Mouse (Mus musculus) limb, embryonic 14.5 days (tissue): ENCODE measurements around the gene Pkig. TPM values are rescaled to one million over a fixed set of nuclear protein-coding genes. Genes with fewer than 3 reads are reported as not detected.

Experiments used
- ATAC-seq: fragments of 200-750 bp; cut with Nextera tagmentation; 2 replicates; pipeline ENCODE4 v1.8.0; 2017; ENCODE audit warnings: low read depth, moderate number of reproducible peaks, moderate TSS enrichment; ENCODE audit not compliant: low FRiP score
- DNase-seq: peaks from one replicate; pipeline ENCODE4 v3.0.0-alpha.2; 2015; ENCODE audit warnings: low spot score
- H3K27ac ChIP-seq: fragments of 300-500 bp; sonication (generic); replicated peaks from 2 replicates; pipeline ENCODE4 v1.5.1; 2014; ENCODE audit warnings: low read depth, mild to moderate bottlenecking, low read length, moderate library complexity, mixed read lengths
- H3K27me3 ChIP-seq: fragments of 300-500 bp; sonication (generic); 2 replicates; pipeline ENCODE4 v1.6.1; 2014; ENCODE audit warnings: low read length, mixed read lengths; ENCODE audit not compliant: control insufficient read depth, insufficient read depth
- H3K36me3 ChIP-seq: fragments of 300-500 bp; sonication (generic); 2 replicates; pipeline ENCODE4 v1.6.1; 2014; ENCODE audit warnings: mild to moderate bottlenecking, low read length, moderate library complexity, mixed read lengths; ENCODE audit not compliant: control insufficient read depth, insufficient read depth
- H3K4me1 ChIP-seq: fragments of 300-500 bp; sonication (generic); 2 replicates; pipeline ENCODE4 v1.6.1; 2014; ENCODE audit warnings: antibody characterized with exemption, low read length, mixed read lengths; ENCODE audit not compliant: control insufficient read depth, insufficient read depth
- H3K4me2 ChIP-seq: fragments of 300-500 bp; sonication (generic); replicated peaks from 2 replicates; pipeline ENCODE4 v1.6.1; 2014; ENCODE audit warnings: low read depth, mild to moderate bottlenecking, low read length, moderate library complexity; ENCODE audit not compliant: severe bottlenecking
- H3K4me3 ChIP-seq: fragments of 300-500 bp; sonication (generic); replicated peaks from 2 replicates; pipeline ENCODE4 v1.5.1; 2014; ENCODE audit warnings: low read length
- H3K9ac ChIP-seq: fragments of 300-500 bp; sonication (generic); 2 replicates; pipeline ENCODE4 v1.6.1; 2014; ENCODE audit warnings: mild to moderate bottlenecking, low read depth, low read length, moderate library complexity; ENCODE audit not compliant: severe bottlenecking
- H3K9me3 ChIP-seq: fragments of 300-500 bp; sonication (generic); 2 replicates; pipeline ENCODE4 v1.6.1; 2016; ENCODE audit warnings: low read length; ENCODE audit not compliant: control insufficient read depth
- POLR2A ChIP-seq: fragments of 200-500 bp; IDR thresholded peaks from 2 replicates; pipeline ENCODE4 v1.8.0; 2012; ENCODE audit warnings: inconsistent platforms, mild to moderate bottlenecking, moderate library complexity, borderline replicate concordance; ENCODE audit not compliant: insufficient read depth, insufficient read length; ENCODE audit errors: extremely low read depth
- WGBS: fragments of 180-500 bp; shearing (Covaris S2); extraction: QIAGEN DNeasy Blood & Tissue Kit; methylation state at CpG from one replicate; pipeline ENCODE4 v1.1.7; 2014; 5-methylcytosine and 5-hydroxymethylcytosine counted together
- polyA plus RNA-seq, 2 experiments: library from polyadenylated mRNA; depleted of rRNA in 1 of 2; stranded (reverse) in 1 of 2; unstranded in 1 of 2; fragments of >200 nt; fragmentation: Nextera tagmentation in 1 of 2; extraction: Ambion mirVana in 1 of 2; gene quantifications; 2 replicates each; pipeline versions ENCODE4 v1.2.1 to v1.2.3; 2012 to 2014

The Pkig gene
- polyA plus RNA-seq, 2 experiments, result 76.1 to 133 TPM

DNA sequence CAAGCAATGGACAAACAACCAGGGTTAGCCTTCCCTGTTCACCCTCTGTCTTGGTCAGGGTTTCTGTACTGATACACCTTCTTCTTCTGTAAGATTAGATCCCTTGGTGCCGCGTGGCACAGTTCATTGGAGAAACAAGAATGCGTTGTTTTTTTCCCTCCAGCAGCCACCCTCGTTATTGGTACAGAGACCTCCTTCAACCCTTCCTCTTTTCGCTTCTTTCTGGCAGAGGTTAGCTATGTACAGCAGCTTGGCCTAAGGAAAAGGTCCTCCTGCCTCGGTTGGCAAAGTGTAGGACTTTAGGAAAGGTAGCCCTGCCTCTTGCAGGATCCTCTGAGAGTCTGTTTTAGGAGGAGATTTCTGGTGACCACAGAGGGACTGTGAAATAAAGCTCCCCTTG, 102.4 kb downstream of the Pkig start:
- no peak overlapping the region for H3K4me3 ChIP-seq

DNA sequence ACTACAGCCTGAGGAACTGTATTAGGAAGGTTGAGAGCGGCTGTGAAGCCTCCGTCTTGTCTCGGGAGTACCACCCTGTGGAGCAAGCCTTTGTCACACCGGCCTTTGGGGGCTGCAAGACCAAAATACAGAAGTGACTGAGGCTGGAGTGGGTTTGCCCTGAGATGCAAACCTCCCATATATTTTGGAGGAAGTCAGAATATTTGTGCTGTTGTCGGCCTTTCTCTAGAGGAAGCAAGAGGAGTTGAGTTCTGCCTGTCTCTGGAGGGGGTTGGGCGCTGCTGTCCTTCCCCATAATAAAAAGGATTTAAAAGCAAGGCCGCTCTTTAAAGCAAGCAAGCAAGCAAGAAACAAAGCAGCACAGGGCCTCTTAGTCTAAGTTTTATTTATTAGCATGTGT, 103.2 kb downstream of the Pkig start:
- H3K27me3 ChIP-seq, result no peaks in the 10 kb centered on the region
- no peak overlapping the region for H3K4me3 ChIP-seq
- no peak for TF ChIP-seq POLR2A
- no peaks in the 10 kb centered on the region for H3K9me3 ChIP-seq
- no peak for ATAC-seq
- no peak overlapping the region for H3K27ac ChIP-seq
- DNase-seq, result no peak
- H3K4me2 ChIP-seq, result no peak overlapping the region
- no peaks in the 10 kb centered on the region for H3K36me3 ChIP-seq
- H3K4me1 ChIP-seq, result peaks cover 6% of the 10 kb centered on the region; the same call in 1 of the 2 replicates
- no peak overlapping the region for H3K9ac ChIP-seq
- WGBS, result 80% methylated on average over 7 of the region's 7 CpGs

More for the DNA sequence above, 102.4 kb downstream of the Pkig start:
- no peak for DNase-seq
- no peak overlapping the region for H3K9ac ChIP-seq
- TF ChIP-seq POLR2A, result no peak
- ATAC-seq, result no peak
- H3K4me2 ChIP-seq, result no peak overlapping the region
- H3K27ac ChIP-seq, result no peak overlapping the region
- 76% methylated on average over 6 of the region's 6 CpGs for WGBS
- peaks cover 14% of the 10 kb centered on the region; the same call in 1 of the 2 replicates for H3K4me1 ChIP-seq
- H3K27me3 ChIP-seq, result no peaks in the 10 kb centered on the region
- no peaks in the 10 kb centered on the region for H3K9me3 ChIP-seq
- H3K36me3 ChIP-seq, result no peaks in the 10 kb centered on the region

DNA sequence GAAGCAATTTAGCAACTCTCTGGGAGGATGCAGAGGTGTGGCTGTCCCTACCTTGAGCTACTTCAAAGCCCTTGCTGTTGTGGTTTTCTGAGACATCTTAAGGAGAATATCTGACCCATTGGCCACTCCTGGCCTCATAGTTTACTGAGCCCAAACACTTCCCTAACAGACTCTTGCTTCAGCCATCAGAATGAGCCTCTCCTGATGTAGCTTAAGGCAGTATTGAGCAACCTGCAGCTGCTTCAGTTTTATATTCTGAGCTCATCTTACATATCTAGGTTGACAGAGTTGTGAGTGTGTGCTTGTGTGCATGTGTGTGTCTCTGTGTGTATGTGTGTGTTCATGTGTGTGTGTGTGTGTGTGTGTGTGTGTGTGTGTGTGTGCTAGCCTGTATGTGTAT, 108.1 kb downstream of the Pkig start:
- no peaks in the 10 kb centered on the region for H3K9me3 ChIP-seq
- no peaks in the 10 kb centered on the region for H3K36me3 ChIP-seq
- H3K4me1 ChIP-seq, result no peaks in the 10 kb centered on the region
- ATAC-seq (no peak), DNase-seq (no peak)
- no peak overlapping the region for H3K9ac ChIP-seq
- no peak for TF ChIP-seq POLR2A
- H3K4me2 ChIP-seq, result no peak overlapping the region
- H3K4me3 ChIP-seq, result no peak overlapping the region
- H3K27ac ChIP-seq, result no peak overlapping the region
- no peaks in the 10 kb centered on the region for H3K27me3 ChIP-seq

DNA sequence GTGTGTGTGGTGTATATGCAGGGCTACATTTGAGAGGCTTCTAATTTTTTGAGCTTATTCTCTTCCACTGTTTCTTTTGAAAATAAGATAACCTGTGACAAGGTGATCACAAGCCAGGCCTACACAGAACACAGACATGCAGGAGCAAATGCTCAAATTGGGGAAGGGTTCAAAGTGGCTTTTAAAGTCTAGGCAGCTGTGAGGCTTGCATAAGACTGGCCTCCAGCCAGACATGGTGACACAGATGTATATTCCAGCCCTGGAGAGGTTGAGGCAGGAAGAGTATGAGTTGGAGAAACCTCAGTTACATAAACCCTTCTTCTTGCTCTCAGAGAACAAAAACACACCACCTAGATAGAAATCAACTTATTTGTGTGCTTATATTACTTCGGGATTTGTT, 108.7 kb downstream of the Pkig start:
- Histone ChIP-seq H3K36me3 (no peaks in the 10 kb centered on the region), H3K27me3 (no peaks in the 10 kb centered on the region), H3K4me1 (no peaks in the 10 kb centered on the region), H3K27ac (no peak overlapping the region), H3K4me3 (no peak overlapping the region), H3K4me2 (no peak overlapping the region), H3K9ac (no peak overlapping the region), H3K9me3 (no peaks in the 10 kb centered on the region)
- DNase-seq (no peak), ATAC-seq (no peak)
- 62% methylated on average over 1 of the region's 1 CpGs for WGBS
- TF ChIP-seq POLR2A, result no peak

GRCm38 (mm10) chr2:163770731-163771130, 112.5 kb downstream of the Pkig start:
- Histone ChIP-seq H3K9me3 (no peaks in the 10 kb centered on the region), H3K27ac (no peak overlapping the region), H3K36me3 (no peaks in the 10 kb centered on the region), H3K4me3 (no peak overlapping the region), H3K4me1 (no peaks in the 10 kb centered on the region), H3K4me2 (no peak overlapping the region), H3K27me3 (no peaks in the 10 kb centered on the region), H3K9ac (no peak overlapping the region)
- ATAC-seq, result no peak
- DNase-seq, result no peak
- 84% methylated on average over 8 of the region's 8 CpGs for WGBS
- TF ChIP-seq POLR2A, result no peak

Other genes starting within 250 kb of the Pkig start
- gene Oser1, start 233.7 kb upstream of the Pkig start, polyA plus RNA-seq (2012; rRNA removed), result 28.7 and 33.8 TPM in 2 replicates
- gene Oser1, start 233.7 kb upstream of the Pkig start, polyA plus RNA-seq (2014; fragmentation: Nextera tagmentation; extraction: Ambion mirVana), result 85.8 and 88.5 TPM in 2 replicates
- gene Gdap1l1, start 219.9 kb upstream of the Pkig start, polyA plus RNA-seq (2012; rRNA removed), result 0.46 and 0.60 TPM in 2 replicates
- gene Gdap1l1, start 219.9 kb upstream of the Pkig start, polyA plus RNA-seq (2014; fragmentation: Nextera tagmentation; extraction: Ambion mirVana), result 0.22 and 0.43 TPM in 2 replicates
- gene Fitm2, start 185.8 kb upstream of the Pkig start, polyA plus RNA-seq (2012; rRNA removed), result 7.5 and 8.3 TPM in 2 replicates
- gene Fitm2, start 185.8 kb upstream of the Pkig start, polyA plus RNA-seq (2014; fragmentation: Nextera tagmentation; extraction: Ambion mirVana), result 9.5 and 11.0 TPM in 2 replicates
- 0.14 and 0.16 TPM in 2 replicates for gene R3hdml, start 166.1 kb upstream of the Pkig start, polyA plus RNA-seq (2012; rRNA removed)
- gene R3hdml, start 166.1 kb upstream of the Pkig start, polyA plus RNA-seq (2014; fragmentation: Nextera tagmentation; extraction: Ambion mirVana), result 0.36 TPM in 1 of 2 replicates, not detected in the other
- gene Hnf4a, start 151.6 kb upstream of the Pkig start, polyA plus RNA-seq (2012; rRNA removed), result 0.12 and 0.20 TPM in 2 replicates
- gene Hnf4a, start 151.6 kb upstream of the Pkig start, polyA plus RNA-seq (2014; fragmentation: Nextera tagmentation; extraction: Ambion mirVana), result not detected in 2 replicates
- 25.3 and 29.6 TPM in 2 replicates for gene Ttpal, start 56.1 kb upstream of the Pkig start, polyA plus RNA-seq (2012; rRNA removed)
- 48.0 and 52.6 TPM in 2 replicates for gene Ttpal, start 56.1 kb upstream of the Pkig start, polyA plus RNA-seq (2014; fragmentation: Nextera tagmentation; extraction: Ambion mirVana)
- 99.5 and 114 TPM in 2 replicates for gene Serinc3, start 13.3 kb upstream of the Pkig start, polyA plus RNA-seq (2012; rRNA removed)
- gene Serinc3, start 13.3 kb upstream of the Pkig start, polyA plus RNA-seq (2014; fragmentation: Nextera tagmentation; extraction: Ambion mirVana), result 40.5 and 43.4 TPM in 2 replicates
- 6.8 and 8.1 TPM in 2 replicates for gene Ada, start 91.9 kb downstream of the Pkig start, polyA plus RNA-seq (2012; rRNA removed)
- gene Ada, start 91.9 kb downstream of the Pkig start, polyA plus RNA-seq (2014; fragmentation: Nextera tagmentation; extraction: Ambion mirVana), result 9.4 and 9.5 TPM in 2 replicates
- gene Ccn5, start 162.5 kb downstream of the Pkig start, polyA plus RNA-seq (2012; rRNA removed), result 0.23 and 0.51 TPM in 2 replicates
- 0.70 and 1.1 TPM in 2 replicates for gene Ccn5, start 162.5 kb downstream of the Pkig start, polyA plus RNA-seq (2014; fragmentation: Nextera tagmentation; extraction: Ambion mirVana)
- not detected in 2 replicates for gene Kcnk15, start 195.3 kb downstream of the Pkig start, polyA plus RNA-seq (2012; rRNA removed)
- not detected in 2 replicates for gene Kcnk15, start 195.3 kb downstream of the Pkig start, polyA plus RNA-seq (2014; fragmentation: Nextera tagmentation; extraction: Ambion mirVana)